Mouse (Mus musculus): ENCODE data around the gene Strn3. TPM values are rescaled to one million over a fixed set of nuclear protein-coding genes. Genes with fewer than 3 reads are reported as not detected.
"Not testable (repeated sequence)": the region's sequence is repeated elsewhere in the genome, so short reads cannot be mapped to it uniquely, and the experiment has no call there.

Strn3 gene
- polyA plus RNA-seq, 1 experiment: 106 TPM

DNA sequence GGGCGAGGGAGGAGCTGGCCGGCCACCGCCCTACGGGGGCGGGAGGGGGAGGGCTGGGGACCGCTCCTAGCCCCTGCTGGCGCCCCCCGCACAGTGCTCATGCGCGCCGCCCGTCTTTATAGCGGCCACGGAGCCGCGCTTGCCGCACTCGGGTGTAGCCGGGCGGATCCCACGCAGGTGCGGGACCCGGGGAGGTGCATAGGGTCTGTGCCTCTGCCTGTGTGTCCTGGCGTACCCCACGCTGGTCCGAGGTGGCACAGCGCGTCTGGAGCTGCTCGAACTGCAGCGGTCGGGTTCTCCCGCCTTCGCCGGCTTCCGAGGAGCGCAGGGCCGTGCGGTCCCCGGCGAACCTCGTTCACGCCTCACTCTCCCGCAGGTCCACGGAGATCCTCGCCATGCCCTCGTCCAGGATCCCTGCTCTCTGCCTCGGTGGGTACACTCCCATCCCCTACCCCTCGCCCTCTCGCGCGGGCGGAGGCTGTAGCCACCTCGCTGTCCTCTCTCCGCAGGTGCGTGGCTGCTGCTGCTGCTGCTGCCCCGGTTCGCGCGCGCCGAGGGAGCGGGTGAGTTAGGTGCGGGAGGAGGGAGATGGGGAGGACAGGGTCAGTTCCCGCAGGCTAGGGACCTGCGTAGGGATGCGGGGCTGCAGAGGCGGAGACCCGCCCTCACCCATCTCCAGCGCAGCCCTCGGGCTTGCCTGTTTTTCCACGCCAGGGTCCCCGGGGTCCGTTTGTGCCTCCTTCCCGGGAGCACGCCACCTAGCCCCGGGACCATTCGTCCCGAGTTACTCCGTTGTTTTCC is 98.3 kb downstream of the Strn3 start, which contains the start of gene Coch:
TSS of gene Coch (plus strand) at position 113 of the 801 bp plus-strand sequence.
- TF ChIP-seq CTCF (IDR thresholded peaks at IDR 0.05; ENCODE audit: low read depth, low read length) (no peak), EP300 (IDR thresholded peaks at IDR 0.05; ENCODE audit: insufficient read depth, low read depth, low read length) (no peak), POLR2A (IDR thresholded peaks at IDR 0.05; ENCODE audit: insufficient read depth, low read length) (no peak)
- Histone ChIP-seq H3K9me3 (replicated peaks; ENCODE audit: control insufficient read depth, insufficient read depth, low read length, poor library complexity, severe bottlenecking) (no peaks in the 10 kb centered on the region), H3K4me1 (ENCODE audit: control insufficient read depth, insufficient read depth, low read length) (no peaks in the 10 kb centered on the region), H3K36me3 (ENCODE audit: control insufficient read depth, insufficient read depth, low read length, poor library complexity, severe bottlenecking) (no peaks in the 10 kb centered on the region), H3K27ac (ENCODE audit: insufficient read depth, low read length) (no peak within 1 kb of the TSS), H3K27me3 (ENCODE audit: control insufficient read depth, insufficient read depth, low read length, poor library complexity, severe bottlenecking) (peaks cover 14% of the 10 kb centered on the region), H3K9ac (ENCODE audit: low read depth, poor library complexity, severe bottlenecking) (peak within 1 kb of the TSS; percentile 45), H3K4me3 (ENCODE audit: low read depth, low read length) (peak within 1 kb of the TSS; percentile 81)

DNA sequence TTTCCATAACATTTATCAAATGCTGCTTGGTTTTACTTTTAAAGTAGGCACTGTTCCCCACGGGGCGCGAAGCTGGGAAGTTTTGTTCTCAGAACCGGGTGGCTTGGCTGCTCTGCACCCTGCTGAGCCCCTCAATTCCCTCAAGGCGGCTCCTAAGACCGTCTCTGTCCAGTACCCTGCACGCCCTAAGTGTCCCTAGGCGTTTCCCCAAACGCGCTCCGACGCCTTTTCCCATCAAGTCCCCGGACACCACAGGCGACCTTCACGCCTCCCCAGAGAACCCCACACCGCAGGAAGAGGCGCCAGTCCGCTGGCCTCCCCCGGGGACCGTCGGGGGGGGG is 98.8 kb downstream of the Strn3 start:
- Histone ChIP-seq H3K27me3 (ENCODE audit: control insufficient read depth, insufficient read depth, low read length, poor library complexity, severe bottlenecking) (peaks cover 14% of the 10 kb centered on the region), H3K9me3 (replicated peaks; ENCODE audit: control insufficient read depth, insufficient read depth, low read length, poor library complexity, severe bottlenecking) (no peaks in the 10 kb centered on the region), H3K27ac (ENCODE audit: insufficient read depth, low read length) (no peak overlapping the region), H3K9ac (ENCODE audit: low read depth, poor library complexity, severe bottlenecking) (peak overlapping the region; percentile 45), H3K4me1 (ENCODE audit: control insufficient read depth, insufficient read depth, low read length) (no peaks in the 10 kb centered on the region), H3K36me3 (ENCODE audit: control insufficient read depth, insufficient read depth, low read length, poor library complexity, severe bottlenecking) (no peaks in the 10 kb centered on the region), H3K4me3 (ENCODE audit: low read depth, low read length) (peak overlapping the region; percentile 38)
- TF ChIP-seq POLR2A (IDR thresholded peaks at IDR 0.05; ENCODE audit: insufficient read depth, low read length): no peak
- TF ChIP-seq EP300 (IDR thresholded peaks at IDR 0.05; ENCODE audit: insufficient read depth, low read depth, low read length): no peak
- TF ChIP-seq CTCF (IDR thresholded peaks at IDR 0.05; ENCODE audit: low read depth, low read length): no peak

DNA sequence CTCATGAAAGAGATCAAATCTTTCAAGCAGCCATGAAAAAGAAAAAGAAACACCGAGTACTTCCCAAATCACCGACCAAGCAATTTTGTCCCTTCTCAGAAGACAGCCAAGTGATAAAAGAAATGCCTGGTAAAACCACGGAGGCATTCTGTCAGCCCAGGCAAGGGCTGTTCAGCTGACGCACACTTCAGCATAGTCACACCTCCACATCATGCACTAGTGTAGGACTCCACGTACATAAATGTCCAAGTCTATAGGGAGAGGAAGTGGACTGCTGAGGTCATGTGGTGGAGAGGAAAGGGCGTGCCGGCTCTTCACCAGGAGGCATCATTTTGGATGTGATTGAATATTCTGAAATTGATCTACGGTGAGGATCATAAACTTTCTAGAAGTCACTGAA is 99.8 kb downstream of the Strn3 start:
- no peak overlapping the region for H3K27ac ChIP-seq (ENCODE audit: insufficient read depth, low read length)
- no peak overlapping the region for H3K4me3 ChIP-seq (ENCODE audit: low read depth, low read length)
- H3K36me3 ChIP-seq (ENCODE audit: control insufficient read depth, insufficient read depth, low read length, poor library complexity, severe bottlenecking): no peaks in the 10 kb centered on the region
- H3K27me3 ChIP-seq (ENCODE audit: control insufficient read depth, insufficient read depth, low read length, poor library complexity, severe bottlenecking): peaks cover 14% of the 10 kb centered on the region
- H3K9me3 ChIP-seq (replicated peaks; ENCODE audit: control insufficient read depth, insufficient read depth, low read length, poor library complexity, severe bottlenecking): no peaks in the 10 kb centered on the region
- no peak for TF ChIP-seq EP300 (IDR thresholded peaks at IDR 0.05; ENCODE audit: insufficient read depth, low read depth, low read length)
- no peak for TF ChIP-seq POLR2A (IDR thresholded peaks at IDR 0.05; ENCODE audit: insufficient read depth, low read length)
- TF ChIP-seq CTCF (IDR thresholded peaks at IDR 0.05; ENCODE audit: low read depth, low read length): no peak
- no peak overlapping the region for H3K9ac ChIP-seq (ENCODE audit: low read depth, poor library complexity, severe bottlenecking)
- no peaks in the 10 kb centered on the region for H3K4me1 ChIP-seq (ENCODE audit: control insufficient read depth, insufficient read depth, low read length)

DNA sequence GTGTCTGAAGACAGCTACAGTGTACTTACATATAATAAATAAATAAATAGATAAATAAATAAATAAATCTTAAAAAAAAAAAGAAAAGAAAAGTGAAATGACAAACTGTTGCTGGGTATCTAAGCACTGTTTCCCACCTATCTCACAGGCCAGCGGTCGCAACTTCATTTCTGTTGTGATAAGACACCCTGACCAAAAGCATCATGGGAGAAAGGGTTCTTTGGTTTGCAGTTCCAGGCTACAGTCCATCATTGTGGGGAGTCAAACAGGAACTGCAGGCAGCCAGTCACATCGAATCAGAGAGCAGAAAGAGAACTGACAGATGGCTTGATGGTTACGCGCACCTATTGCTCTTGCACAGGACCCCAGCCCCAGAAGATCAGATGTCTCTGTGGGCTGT is 102.4 kb downstream of the Strn3 start:
- Histone ChIP-seq H3K9ac (ENCODE audit: low read depth, poor library complexity, severe bottlenecking) (no peak overlapping the region), H3K27ac (ENCODE audit: insufficient read depth, low read length) (no peak overlapping the region), H3K4me1 (ENCODE audit: control insufficient read depth, insufficient read depth, low read length) (no peaks in the 10 kb centered on the region), H3K4me3 (ENCODE audit: low read depth, low read length) (no peak overlapping the region), H3K36me3 (ENCODE audit: control insufficient read depth, insufficient read depth, low read length, poor library complexity, severe bottlenecking) (no peaks in the 10 kb centered on the region), H3K27me3 (ENCODE audit: control insufficient read depth, insufficient read depth, low read length, poor library complexity, severe bottlenecking) (peaks cover 10% of the 10 kb centered on the region), H3K9me3 (replicated peaks; ENCODE audit: control insufficient read depth, insufficient read depth, low read length, poor library complexity, severe bottlenecking) (peaks cover 6% of the 10 kb centered on the region; the same call in 1 of the 2 replicates)
- TF ChIP-seq CTCF (IDR thresholded peaks at IDR 0.05; ENCODE audit: low read depth, low read length) (no peak), EP300 (IDR thresholded peaks at IDR 0.05; ENCODE audit: insufficient read depth, low read depth, low read length) (no peak), POLR2A (IDR thresholded peaks at IDR 0.05; ENCODE audit: insufficient read depth, low read length) (no peak)

DNA sequence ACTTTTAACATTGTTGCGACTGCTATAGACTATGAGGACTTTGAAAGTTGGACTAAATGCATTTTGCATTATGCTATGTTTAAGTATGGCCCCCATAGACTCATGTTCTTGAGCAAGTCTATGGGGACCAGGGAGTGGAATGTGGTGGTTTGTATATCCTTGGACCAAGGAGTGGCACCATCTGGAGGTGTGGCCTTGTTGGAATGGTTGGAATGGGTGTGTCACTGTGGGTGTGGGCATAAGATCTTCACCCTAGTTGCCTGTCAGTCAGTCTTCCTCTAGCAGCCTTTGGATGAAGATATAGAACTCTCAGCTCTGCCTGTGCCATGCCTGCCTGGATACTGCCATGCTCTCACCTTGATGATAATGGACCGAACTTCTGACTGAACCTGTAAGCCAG is 113.9 kb downstream of the Strn3 start:
- not testable (repeated sequence) for H3K27ac ChIP-seq (ENCODE audit: insufficient read depth, low read length); H3K27me3 ChIP-seq (ENCODE audit: control insufficient read depth, insufficient read depth, low read length, poor library complexity, severe bottlenecking); H3K9ac ChIP-seq (ENCODE audit: low read depth, poor library complexity, severe bottlenecking); H3K36me3 ChIP-seq (ENCODE audit: control insufficient read depth, insufficient read depth, low read length, poor library complexity, severe bottlenecking); H3K4me3 ChIP-seq (ENCODE audit: low read depth, low read length); H3K4me1 ChIP-seq (ENCODE audit: control insufficient read depth, insufficient read depth, low read length); H3K9me3 ChIP-seq (replicated peaks; ENCODE audit: control insufficient read depth, insufficient read depth, low read length, poor library complexity, severe bottlenecking)

DNA sequence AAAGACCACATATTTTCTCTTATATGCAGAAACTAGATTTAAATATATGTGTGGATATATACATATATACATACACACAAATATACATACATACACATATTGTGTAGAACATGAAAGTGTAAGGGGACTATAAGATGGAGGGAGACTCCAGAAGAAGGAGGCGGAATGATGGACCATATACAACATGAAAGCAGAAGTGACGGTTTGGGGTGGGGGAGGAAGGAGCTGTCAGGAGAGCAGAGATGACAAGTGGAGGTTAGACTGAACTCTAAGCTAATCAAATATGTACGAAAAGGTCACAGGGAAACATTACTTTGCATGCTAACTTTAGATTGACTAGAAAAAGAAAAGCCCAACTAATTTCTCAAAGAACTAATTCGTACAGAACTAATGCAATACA is 119.0 kb downstream of the Strn3 start:
- Histone ChIP-seq H3K4me3 (ENCODE audit: low read depth, low read length) (no peak overlapping the region), H3K27ac (ENCODE audit: insufficient read depth, low read length) (no peak overlapping the region), H3K4me1 (ENCODE audit: control insufficient read depth, insufficient read depth, low read length) (no peaks in the 10 kb centered on the region), H3K9ac (ENCODE audit: low read depth, poor library complexity, severe bottlenecking) (no peak overlapping the region), H3K36me3 (ENCODE audit: control insufficient read depth, insufficient read depth, low read length, poor library complexity, severe bottlenecking) (no peaks in the 10 kb centered on the region), H3K9me3 (replicated peaks; ENCODE audit: control insufficient read depth, insufficient read depth, low read length, poor library complexity, severe bottlenecking) (no peaks in the 10 kb centered on the region), H3K27me3 (ENCODE audit: control insufficient read depth, insufficient read depth, low read length, poor library complexity, severe bottlenecking) (no peaks in the 10 kb centered on the region)
- no peak for TF ChIP-seq CTCF (IDR thresholded peaks at IDR 0.05; ENCODE audit: low read depth, low read length)
- TF ChIP-seq POLR2A (IDR thresholded peaks at IDR 0.05; ENCODE audit: insufficient read depth, low read length): no peak
- TF ChIP-seq EP300 (IDR thresholded peaks at IDR 0.05; ENCODE audit: insufficient read depth, low read depth, low read length): no peak

Data from ES-Bruce4 (cell line).